Mouse (Mus musculus): Measurements from ENCODE around the gene Mrpl53. TPM values are rescaled to one million over a fixed set of nuclear protein-coding genes. Genes with fewer than 3 reads are reported as not detected.

The Mrpl53 gene
- polyA plus RNA-seq, 1 experiment from 2014 or later, result 72.6 TPM

DNA sequence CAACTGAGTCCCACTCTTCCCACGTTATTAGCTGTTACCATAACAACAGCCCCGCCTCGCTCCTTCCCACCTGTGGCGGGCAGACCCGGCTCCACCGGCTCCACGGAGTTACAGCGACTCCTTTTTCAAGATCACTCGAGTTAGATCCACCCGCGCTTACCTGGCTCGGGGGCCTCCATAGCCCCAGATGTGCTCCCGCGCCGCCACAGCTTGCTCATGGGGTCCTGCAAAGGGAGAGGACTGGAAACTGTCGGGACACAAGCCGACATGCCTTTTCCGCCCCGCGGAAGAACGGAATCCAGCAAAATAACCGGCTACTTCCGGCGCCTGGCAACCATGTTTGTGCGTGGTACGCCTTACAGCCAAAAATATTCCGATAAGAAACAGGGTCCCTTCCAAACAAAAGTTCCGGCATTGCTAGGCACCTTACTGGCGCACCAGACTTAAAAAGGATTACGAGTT, 16.0 kb downstream of the Mrpl53 start:
- Histone ChIP-seq H3K9me3 (replicated peaks) (no peaks in the 10 kb centered on the region), H3K27ac (replicated peaks) (peak overlapping the region; percentile 90), H3K36me3 (replicated peaks) (peaks cover 6% of the 10 kb centered on the region; the same call in 1 of the 2 replicates), H3K4me3 (replicated peaks) (peak overlapping the region; percentile 84), H3K9ac (peak overlapping the region; percentile 82), H3K27me3 (no peaks in the 10 kb centered on the region), H3K4me2 (peak overlapping the region; percentile 91), H3K4me1 (replicated peaks) (peaks cover 50% of the 10 kb centered on the region)
- WGBS (ENCODE audit: insufficient replicate concordance), result under 1% methylated on average over 30 of the region's 30 CpGs
- ATAC-seq (ENCODE audit: insufficient read depth), result no peak

DNA sequence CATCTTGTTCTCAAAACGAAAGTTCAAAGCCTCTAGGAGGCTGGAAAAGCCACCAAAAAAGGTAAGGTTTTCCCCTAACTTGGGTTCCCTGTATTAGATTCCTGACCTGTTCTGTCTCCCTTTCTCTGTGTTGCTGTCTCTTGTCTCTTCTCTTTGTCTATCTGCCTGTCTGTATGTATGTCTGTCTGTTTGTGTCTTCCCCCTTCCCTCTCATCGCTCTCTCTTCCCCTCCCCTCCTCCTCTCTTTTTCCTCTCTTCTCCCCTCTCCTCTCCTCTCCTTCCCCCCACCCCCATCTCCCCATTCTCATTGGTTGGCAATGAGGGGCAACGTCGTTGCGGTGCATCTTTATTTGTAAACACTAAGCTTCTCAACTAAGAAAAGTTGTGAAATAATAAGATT, 16.5 kb downstream of the Mrpl53 start, which contains the start of gene Ino80b:
Gene Ino80b (minus strand): TSS at position 101 of the 400 bp plus-strand sequence.
- peaks cover 6% of the 10 kb centered on the region; the same call in 1 of the 2 replicates for H3K36me3 ChIP-seq (replicated peaks)
- no peaks in the 10 kb centered on the region for H3K27me3 ChIP-seq
- peak within 1 kb of the TSS; percentile 90 for H3K27ac ChIP-seq (replicated peaks)
- H3K9ac ChIP-seq, result peak within 1 kb of the TSS; percentile 82
- no peak for ATAC-seq (ENCODE audit: insufficient read depth)
- peak within 1 kb of the TSS; percentile 91 for H3K4me2 ChIP-seq
- peak within 1 kb of the TSS; percentile 84 for H3K4me3 ChIP-seq (replicated peaks)
- 33% methylated on average over 5 of the region's 5 CpGs for WGBS (ENCODE audit: insufficient replicate concordance)
- H3K9me3 ChIP-seq (replicated peaks), result no peaks in the 10 kb centered on the region
- peaks cover 45% of the 10 kb centered on the region for H3K4me1 ChIP-seq (replicated peaks)

DNA sequence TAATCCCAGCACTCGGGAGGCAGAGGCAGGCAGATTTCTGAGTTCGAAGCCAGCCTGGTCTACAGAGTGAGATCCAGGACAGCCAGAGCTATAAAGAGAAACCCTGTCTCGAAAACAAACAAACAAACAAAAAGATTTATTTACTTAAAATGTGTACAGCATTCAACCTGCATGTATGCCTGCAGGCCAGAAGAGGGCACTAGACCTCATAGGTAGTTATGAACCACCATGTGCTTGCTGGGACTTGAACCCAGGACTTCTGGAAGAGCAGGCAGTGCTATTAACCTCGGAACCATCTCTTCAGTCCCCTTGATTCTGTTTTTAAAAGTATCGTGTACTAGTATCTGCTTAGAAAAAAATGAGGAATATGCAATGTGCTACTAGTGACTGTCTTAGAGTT, 18.6 kb downstream of the Mrpl53 start:
- peaks cover 6% of the 10 kb centered on the region; the same call in 1 of the 2 replicates for H3K36me3 ChIP-seq (replicated peaks)
- WGBS (ENCODE audit: insufficient replicate concordance), result 83% methylated on average over 5 of the region's 5 CpGs
- H3K4me1 ChIP-seq (replicated peaks), result peaks cover 39% of the 10 kb centered on the region
- H3K9ac ChIP-seq, result no peak overlapping the region
- H3K27me3 ChIP-seq, result no peaks in the 10 kb centered on the region
- no peak overlapping the region for H3K27ac ChIP-seq (replicated peaks)
- H3K4me3 ChIP-seq (replicated peaks), result no peak overlapping the region
- no peaks in the 10 kb centered on the region for H3K9me3 ChIP-seq (replicated peaks)
- ATAC-seq (ENCODE audit: insufficient read depth), result no peak
- no peak overlapping the region for H3K4me2 ChIP-seq

DNA sequence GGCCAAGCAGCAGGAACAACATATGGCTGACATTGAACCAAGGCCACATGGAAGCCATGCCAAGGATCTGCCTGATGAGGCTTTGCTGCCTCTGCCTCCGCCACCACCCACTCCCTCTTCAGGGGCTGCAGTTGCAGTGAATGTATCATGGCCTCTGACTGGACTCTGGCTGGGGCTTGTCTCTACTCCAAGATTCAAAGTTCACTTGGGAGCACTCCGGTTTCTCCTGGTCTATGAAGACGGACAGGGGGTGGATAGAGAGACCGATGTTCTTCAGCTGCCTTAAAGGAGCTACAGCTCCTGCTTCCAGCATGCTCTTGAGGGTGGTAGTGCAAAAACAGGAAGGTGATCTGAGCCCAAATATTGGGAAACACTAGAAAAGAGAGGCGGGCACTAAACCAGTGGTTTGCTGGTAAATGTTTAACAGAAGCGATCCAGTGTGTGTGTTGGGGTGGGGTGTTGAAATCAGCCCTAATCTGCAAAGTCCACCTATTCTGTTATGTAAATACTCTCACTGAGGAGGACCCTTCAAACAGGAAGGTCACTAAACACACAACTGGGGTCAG, 22.7 kb downstream of the Mrpl53 start:
- Histone ChIP-seq H3K9me3 (replicated peaks) (no peaks in the 10 kb centered on the region), H3K27ac (replicated peaks) (peak overlapping the region; percentile 78), H3K4me2 (peak overlapping the region; percentile 37), H3K4me3 (replicated peaks) (no peak overlapping the region), H3K36me3 (replicated peaks) (no peaks in the 10 kb centered on the region), H3K4me1 (replicated peaks) (peaks cover 29% of the 10 kb centered on the region), H3K9ac (no peak overlapping the region), H3K27me3 (peaks cover 21% of the 10 kb centered on the region)
- peak; percentile 70 for ATAC-seq (ENCODE audit: insufficient read depth)
- 36% methylated on average over 6 of the region's 6 CpGs for WGBS (ENCODE audit: insufficient replicate concordance)

DNA sequence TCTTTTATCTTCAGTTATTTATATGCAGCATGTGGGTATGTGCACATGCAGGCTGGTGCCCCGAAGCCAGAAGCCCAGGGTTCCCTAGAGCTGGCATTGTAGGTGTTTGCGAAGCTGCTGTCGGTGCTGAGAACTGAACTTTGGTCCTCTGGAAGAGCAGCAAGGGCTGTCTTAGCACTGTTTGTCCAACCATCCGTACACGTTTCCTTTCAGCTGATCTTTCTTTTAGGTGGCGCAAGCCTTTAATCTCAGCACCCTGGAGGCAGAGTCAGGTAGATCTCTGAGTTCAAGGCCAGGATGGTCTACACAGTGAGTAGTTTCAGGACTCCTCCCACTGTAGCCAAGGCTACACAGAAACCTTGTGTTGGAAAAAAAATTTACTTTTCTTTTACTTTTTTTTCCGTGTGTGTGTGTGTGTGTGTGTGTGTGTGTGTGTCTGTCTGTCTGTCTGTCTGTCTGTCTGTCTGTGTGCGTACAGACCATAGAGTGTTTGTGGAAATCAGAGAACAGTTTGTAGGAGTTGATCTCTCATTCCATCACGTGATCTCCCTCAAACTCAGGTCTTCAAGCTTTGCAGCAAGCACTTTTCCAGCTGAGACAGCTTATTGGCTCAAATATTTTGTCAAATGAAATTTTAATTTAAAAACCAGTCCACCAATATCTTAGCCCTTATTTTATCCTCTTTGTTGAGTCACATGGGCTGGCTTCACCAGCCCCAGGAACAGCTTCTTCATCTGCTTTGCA, 23.5 kb downstream of the Mrpl53 start:
- 67% methylated on average over 9 of the region's 9 CpGs for WGBS (ENCODE audit: insufficient replicate concordance)
- H3K27me3 ChIP-seq, result peaks cover 29% of the 10 kb centered on the region
- peak; percentile 26; the same call in 1 of the 2 replicates for ATAC-seq (ENCODE audit: insufficient read depth)
- H3K9me3 ChIP-seq (replicated peaks), result no peaks in the 10 kb centered on the region
- peak overlapping the region; percentile 18; the same call in 1 of the 2 replicates for H3K4me2 ChIP-seq
- H3K36me3 ChIP-seq (replicated peaks), result no peaks in the 10 kb centered on the region
- H3K4me1 ChIP-seq (replicated peaks), result peaks cover 34% of the 10 kb centered on the region
- no peak overlapping the region for H3K9ac ChIP-seq
- H3K4me3 ChIP-seq (replicated peaks), result no peak overlapping the region
- peak overlapping the region; percentile 68 for H3K27ac ChIP-seq (replicated peaks)

DNA sequence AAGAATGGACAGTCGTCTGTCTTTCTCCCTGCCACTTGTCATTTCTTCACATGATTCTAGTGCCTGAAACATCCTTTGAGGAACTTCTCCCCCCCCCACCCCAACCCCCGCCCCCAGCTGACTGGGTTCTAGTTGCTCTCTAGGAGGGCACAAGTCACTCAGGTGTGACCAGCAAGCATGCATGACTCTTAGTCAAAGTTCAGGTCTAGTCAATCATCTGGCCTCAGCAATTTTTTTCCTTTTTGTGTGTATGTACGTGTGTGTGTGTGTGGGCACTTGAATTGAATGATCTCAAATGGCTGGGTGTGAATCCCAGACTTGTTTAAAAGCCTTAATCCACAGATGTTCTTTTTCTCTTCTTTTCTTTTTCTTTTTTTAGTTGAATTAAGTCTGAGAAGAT, 25.4 kb downstream of the Mrpl53 start:
- no peak overlapping the region for H3K9ac ChIP-seq
- ATAC-seq (ENCODE audit: insufficient read depth), result no peak
- H3K27me3 ChIP-seq, result peaks cover 48% of the 10 kb centered on the region
- H3K36me3 ChIP-seq (replicated peaks), result no peaks in the 10 kb centered on the region
- peaks cover 53% of the 10 kb centered on the region for H3K4me1 ChIP-seq (replicated peaks)
- no peak overlapping the region for H3K27ac ChIP-seq (replicated peaks)
- no peaks in the 10 kb centered on the region for H3K9me3 ChIP-seq (replicated peaks)
- WGBS (ENCODE audit: insufficient replicate concordance), result 40% methylated on average over 3 of the region's 3 CpGs
- H3K4me2 ChIP-seq, result no peak overlapping the region
- H3K4me3 ChIP-seq (replicated peaks), result no peak overlapping the region

DNA sequence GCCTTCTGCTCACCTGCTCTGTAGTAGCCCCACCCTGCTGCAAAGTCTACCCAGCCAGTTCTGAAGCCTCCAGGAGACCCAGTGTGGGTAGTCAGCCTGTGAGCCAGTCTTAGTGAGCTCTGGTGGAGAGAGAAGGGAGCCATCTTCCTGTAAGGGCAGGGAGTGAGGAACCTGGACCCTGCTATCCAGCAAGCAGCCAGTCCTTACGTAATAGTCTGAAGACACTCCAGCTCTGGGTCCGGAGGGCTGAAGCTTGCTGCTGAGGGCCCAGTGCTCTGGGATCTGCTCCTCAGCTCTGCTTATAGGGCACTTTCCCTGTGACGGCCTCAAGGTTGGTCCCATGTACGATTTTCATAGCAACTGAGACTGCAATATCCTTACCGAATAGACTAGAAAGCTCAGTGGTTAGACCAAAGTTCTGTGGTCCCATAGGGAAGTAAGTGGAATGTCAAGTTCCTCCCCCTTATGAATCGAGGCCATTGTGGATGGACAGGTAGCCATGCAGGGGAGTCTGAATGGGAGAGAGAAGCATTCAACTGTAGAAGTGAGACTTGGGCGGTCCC, 26.2 kb downstream of the Mrpl53 start, which contains the start of gene Rtkn:
Gene Rtkn (plus strand): TSS at position 513 of the 563 bp plus-strand sequence.
- peak within 1 kb of the TSS; percentile 64 for H3K4me2 ChIP-seq
- 57% methylated on average over 7 of the region's 7 CpGs for WGBS (ENCODE audit: insufficient replicate concordance)
- H3K27me3 ChIP-seq, result peaks cover 56% of the 10 kb centered on the region
- no peaks in the 10 kb centered on the region for H3K9me3 ChIP-seq (replicated peaks)
- H3K27ac ChIP-seq (replicated peaks), result peak within 1 kb of the TSS; percentile 81
- H3K36me3 ChIP-seq (replicated peaks), result no peaks in the 10 kb centered on the region
- peak within 1 kb of the TSS; percentile 55 for H3K4me3 ChIP-seq (replicated peaks)
- ATAC-seq (ENCODE audit: insufficient read depth), result no peak
- peaks cover 55% of the 10 kb centered on the region for H3K4me1 ChIP-seq (replicated peaks)
- H3K9ac ChIP-seq, result no peak within 1 kb of the TSS

DNA sequence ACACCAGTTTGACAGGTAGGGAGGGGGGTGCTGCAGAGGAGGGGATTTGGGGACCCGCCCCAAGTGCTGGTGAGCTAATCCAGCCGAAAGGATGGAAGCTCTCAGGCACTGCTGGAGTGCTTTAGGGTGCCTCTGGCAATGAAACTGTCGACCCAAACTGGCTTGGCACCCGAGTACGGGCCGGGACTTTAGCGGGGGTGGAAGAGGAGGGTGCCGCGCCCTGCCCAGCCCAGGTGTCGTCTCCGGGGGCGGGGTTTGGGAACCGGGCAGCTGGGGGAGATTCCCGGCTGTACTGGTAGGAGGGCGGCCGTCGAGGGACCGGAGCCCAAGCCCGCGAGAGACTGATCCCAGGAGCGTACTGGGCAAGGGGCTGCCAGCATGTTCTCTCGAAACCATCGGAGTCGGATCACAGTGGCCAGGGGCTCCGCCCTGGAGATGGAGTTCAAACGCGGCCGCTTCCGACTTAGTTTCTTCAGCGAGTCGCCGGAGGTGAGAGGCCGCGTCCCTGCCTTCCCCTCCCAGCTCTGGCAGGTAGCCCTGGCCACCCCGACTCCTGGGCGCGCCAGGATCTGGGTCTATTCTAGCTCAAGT, 26.8 kb downstream of the Mrpl53 start:
- peaks cover 60% of the 10 kb centered on the region for H3K27me3 ChIP-seq
- H3K36me3 ChIP-seq (replicated peaks), result no peaks in the 10 kb centered on the region
- no peak for ATAC-seq (ENCODE audit: insufficient read depth)
- no peak overlapping the region for H3K9ac ChIP-seq
- H3K27ac ChIP-seq (replicated peaks), result peak overlapping the region; percentile 81; the same call in 1 of the 2 replicates
- WGBS (ENCODE audit: insufficient replicate concordance), result 18% methylated on average over 37 of the region's 37 CpGs
- H3K9me3 ChIP-seq (replicated peaks), result no peaks in the 10 kb centered on the region
- peaks cover 54% of the 10 kb centered on the region for H3K4me1 ChIP-seq (replicated peaks)
- H3K4me2 ChIP-seq, result peak overlapping the region; percentile 64
- H3K4me3 ChIP-seq (replicated peaks), result peak overlapping the region; percentile 55

DNA sequence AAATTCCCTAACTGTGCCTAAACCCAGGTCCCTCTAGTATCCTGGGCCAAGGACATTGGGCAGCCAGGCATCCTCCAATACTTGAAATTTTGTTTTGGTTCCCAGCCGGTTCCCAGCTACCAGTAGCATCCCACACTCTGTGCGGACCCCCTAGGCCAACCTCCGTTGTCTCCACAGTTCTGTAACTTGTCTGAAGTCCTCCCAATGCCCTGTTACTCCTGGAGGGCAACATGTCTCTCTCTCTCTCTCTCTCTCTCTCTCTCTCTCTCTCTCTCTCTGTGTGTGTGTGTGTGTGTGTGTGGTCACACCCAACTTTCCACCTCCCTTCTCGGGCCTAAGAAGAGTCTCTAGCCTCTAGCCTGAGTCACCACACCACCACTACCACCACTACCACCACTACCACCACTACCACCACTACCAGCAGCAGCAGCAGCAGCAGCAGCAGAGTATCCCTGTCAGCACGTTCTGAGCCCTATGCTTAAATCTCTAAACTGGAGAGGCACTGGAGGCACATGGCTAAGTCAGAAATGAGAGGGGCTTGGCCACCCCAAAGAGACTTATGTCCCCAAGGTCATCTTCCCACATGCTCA, 27.5 kb downstream of the Mrpl53 start:
- Histone ChIP-seq H3K27me3 (peaks cover 65% of the 10 kb centered on the region), H3K4me1 (replicated peaks) (peaks cover 47% of the 10 kb centered on the region), H3K4me2 (peak overlapping the region; percentile 64), H3K9ac (peak overlapping the region; percentile 51; the same call in 1 of the 2 replicates), H3K27ac (replicated peaks) (peak overlapping the region; percentile 81), H3K9me3 (replicated peaks) (no peaks in the 10 kb centered on the region), H3K4me3 (replicated peaks) (peak overlapping the region; percentile 55), H3K36me3 (replicated peaks) (no peaks in the 10 kb centered on the region)
- ATAC-seq (ENCODE audit: insufficient read depth), result no peak
- WGBS (ENCODE audit: insufficient replicate concordance), result 29% methylated on average over 5 of the region's 5 CpGs

DNA sequence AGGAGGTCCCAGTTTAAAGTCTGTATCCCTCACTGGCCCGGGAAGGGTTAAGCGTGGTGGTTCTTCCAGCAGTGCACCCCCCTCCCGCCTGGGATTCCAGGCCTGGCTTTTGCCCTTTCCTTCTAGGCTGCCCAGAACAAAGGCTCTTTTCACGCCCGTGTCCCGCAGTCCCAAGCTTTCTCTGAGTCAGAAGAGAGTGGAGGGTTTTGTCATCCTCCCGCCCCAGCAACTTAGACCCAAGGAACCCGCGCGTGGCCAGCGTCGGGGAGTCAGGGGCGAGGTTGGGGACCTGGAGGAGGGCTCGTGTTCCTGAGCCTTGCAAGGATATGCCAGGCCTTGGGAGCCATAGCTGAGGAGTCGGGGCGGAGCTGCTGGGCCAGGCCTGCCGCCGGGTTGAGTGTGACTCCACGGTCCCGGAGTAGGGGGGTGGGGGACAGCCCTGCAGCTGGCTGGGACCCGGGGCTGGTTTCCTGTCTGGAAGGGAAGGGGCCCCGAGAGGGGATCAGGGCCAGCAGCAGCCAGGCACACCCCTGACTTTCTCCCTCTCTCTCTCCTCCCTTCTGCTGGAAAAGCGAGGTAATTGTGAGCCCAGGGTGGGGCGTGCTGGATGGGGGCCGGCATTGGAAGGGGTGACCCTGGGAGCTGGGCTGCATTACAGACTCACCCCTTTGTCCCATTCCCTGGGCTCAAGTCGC, 28.2 kb downstream of the Mrpl53 start:
- no peaks in the 10 kb centered on the region for H3K36me3 ChIP-seq (replicated peaks)
- peaks cover 50% of the 10 kb centered on the region for H3K4me1 ChIP-seq (replicated peaks)

More for the DNA sequence above, 28.2 kb downstream of the Mrpl53 start:
- peak; percentile 51 for ATAC-seq (ENCODE audit: insufficient read depth)
- Histone ChIP-seq H3K27ac (replicated peaks) (peak overlapping the region; percentile 81), H3K27me3 (peaks cover 71% of the 10 kb centered on the region), H3K9me3 (replicated peaks) (no peaks in the 10 kb centered on the region), H3K9ac (peak overlapping the region; percentile 51), H3K4me2 (peak overlapping the region; percentile 64), H3K4me3 (replicated peaks) (peak overlapping the region; percentile 55)
- WGBS (ENCODE audit: insufficient replicate concordance), result 3% methylated on average over 26 of the region's 26 CpGs
